Mouse (Mus musculus) lung, postnatal 0 days (tissue): ENCODE measurements around the gene Flt3.

Experiments used
- CTCF ChIP-seq: IDR thresholded peaks from 2 replicates; pipeline ENCODE4 v1.5.1; 2016; ENCODE audit warnings: antibody characterized with exemption, mild to moderate bottlenecking
- EP300 ChIP-seq: IDR thresholded peaks from 2 replicates; pipeline ENCODE4 v1.6.1; 2016; ENCODE audit warnings: antibody characterized with exemption, mild to moderate bottlenecking, control low read depth

GRCm38 (mm10) chr5:147436491-147436890, 36.2 kb upstream of the Flt3 start:
- TF ChIP-seq CTCF: no peak
- TF ChIP-seq EP300: no peak
